8 mouse cellular contexts compared by ENCODE assay signal in the genomic region with DNA sequence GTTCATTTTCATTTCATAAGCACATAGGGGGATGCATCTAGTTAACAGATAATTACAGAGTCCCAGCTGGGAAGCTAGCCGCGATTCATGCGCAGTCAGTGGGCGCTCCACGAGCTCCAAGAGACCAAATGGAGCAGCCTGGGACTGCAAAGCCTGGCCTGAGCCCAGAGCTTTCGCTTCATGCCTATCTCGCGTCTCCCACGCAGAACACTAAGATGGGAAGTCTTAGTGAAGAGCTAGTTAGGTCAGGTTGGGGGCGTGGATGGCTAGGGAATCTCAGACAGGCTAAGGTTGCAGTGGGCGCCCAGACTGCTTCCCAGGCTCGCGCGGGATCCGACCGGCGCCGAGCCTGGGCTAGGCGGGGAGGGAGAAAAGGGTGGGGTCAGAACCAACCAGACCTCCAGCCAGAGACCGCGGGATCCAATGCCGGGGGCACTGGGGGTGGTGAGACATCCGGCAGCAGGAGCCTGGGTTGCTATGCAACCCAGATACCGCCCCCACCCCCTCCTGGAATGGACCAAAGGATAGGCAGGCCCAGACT. TPM values are rescaled to one million over a fixed set of nuclear protein-coding genes. Genes with fewer than 3 reads are reported as not detected.
DNase-seq lines count a peak whose midpoint lies in the region; ATAC-seq and TF ChIP-seq lines count a peak whose summit lies in the region.

No protein-coding gene starts in this region.

- peaks cover 22% of the 10 kb centered on the region for H3K27me3 ChIP-seq in kidney, embryonic 16.5 days (ENCODE audit: insufficient read depth, low read length)
- H3K27me3 ChIP-seq in embryonic facial prominence, embryonic 10.5 days (replicated peaks; ENCODE audit: low read depth, poor library complexity, severe bottlenecking): peaks cover 71% of the 10 kb centered on the region
- H3K27me3 ChIP-seq in heart, adult 2 months (ENCODE audit: control insufficient read depth, insufficient read depth, low read length): no peaks in the 10 kb centered on the region
- peaks cover 74% of the 10 kb centered on the region for H3K27me3 ChIP-seq in liver, embryonic 13.5 days

- no peaks in the 10 kb centered on the region for H3K79me2 ChIP-seq in heart, adult 2 months (replicated peaks; ENCODE audit: control insufficient read depth, insufficient read depth, low read length)

- H3K9ac ChIP-seq in kidney, embryonic 16.5 days (replicated peaks; ENCODE audit: low read length): peak overlapping the region; percentile 45
- peak overlapping the region; percentile 23 for H3K9ac ChIP-seq in heart, adult 2 months (ENCODE audit: low read depth, low read length)
- no peak overlapping the region for H3K9ac ChIP-seq in liver, embryonic 13.5 days

- H3K4me3 ChIP-seq in kidney, embryonic 16.5 days (ENCODE audit: low read length): peak overlapping the region; percentile 70
- peak overlapping the region; percentile 73 for H3K4me3 ChIP-seq in embryonic facial prominence, embryonic 10.5 days
- H3K4me3 ChIP-seq in heart, adult 2 months: peak overlapping the region; percentile 49
- H3K4me3 ChIP-seq in liver, embryonic 13.5 days (replicated peaks): peak overlapping the region; percentile 53

- intact Hi-C loops in heart, adult 2 months (cut with DNase I): loop anchor here (2.0 kb wide), 1 partner anchor 232 kb away; no protein-coding TSS in a partner anchor

- TF ChIP-seq CTCF in heart, adult 2 months (IDR thresholded peaks at IDR 0.05): no peak

- DNase-seq in kidney, adult 11 months: no peak
- peak; percentile 71 for DNase-seq in embryonic facial prominence, embryonic 10.5 days (ENCODE audit: low spot score)
- DNase-seq in heart, adult 2 months: peak; percentile 59 to 65
- peak; percentile 5 to 55 for DNase-seq in kidney, postnatal 25 days
- DNase-seq in liver, embryonic 13.5 days: no peak
- peak; percentile 30 to 53 for DNase-seq in natural killer cell, adult 2 months (ENCODE audit: low spot score in 2 of 2)
- DNase-seq in thymus, postnatal 36 days: peak; percentile 63 to 77

- ATAC-seq in kidney, embryonic 16.5 days (ENCODE audit: low FRiP score, low TSS enrichment): peak; percentile 49; the same call in 1 of the 2 replicates
- ATAC-seq in liver, embryonic 13.5 days (ENCODE audit: low read depth): peak; percentile 26; the same call in 1 of the 2 replicates

- no peak for TF ChIP-seq POLR2A in heart, adult 2 months (IDR thresholded peaks at IDR 0.05; ENCODE audit: insufficient read depth, low read depth, low read length)

- no peaks in the 10 kb centered on the region for H3K36me3 ChIP-seq in kidney, embryonic 16.5 days (ENCODE audit: insufficient read depth, low read length)
- H3K36me3 ChIP-seq in embryonic facial prominence, embryonic 10.5 days (replicated peaks): peaks cover 9% of the 10 kb centered on the region
- no peaks in the 10 kb centered on the region for H3K36me3 ChIP-seq in heart, adult 2 months (ENCODE audit: control insufficient read depth, insufficient read depth, low read length)
- H3K36me3 ChIP-seq in liver, embryonic 13.5 days: no peaks in the 10 kb centered on the region

- H3K4me2 ChIP-seq in kidney, embryonic 16.5 days (replicated peaks; ENCODE audit: low read depth, low read length): peak overlapping the region; percentile 94
- peak overlapping the region; percentile 66 for H3K4me2 ChIP-seq in liver, embryonic 13.5 days

- H3K4me1 ChIP-seq in kidney, embryonic 16.5 days (ENCODE audit: insufficient read depth, low read length): peaks cover 48% of the 10 kb centered on the region
- peaks cover 77% of the 10 kb centered on the region for H3K4me1 ChIP-seq in embryonic facial prominence, embryonic 10.5 days
- no peaks in the 10 kb centered on the region for H3K4me1 ChIP-seq in heart, adult 2 months (ENCODE audit: control insufficient read depth, insufficient read depth, low read length)
- peaks cover 19% of the 10 kb centered on the region for H3K4me1 ChIP-seq in liver, embryonic 13.5 days (replicated peaks)

- TF ChIP-seq EP300 in heart, adult 2 months (IDR thresholded peaks at IDR 0.05; ENCODE audit: insufficient read depth, low read depth, low read length): no peak

- WGBS in kidney, embryonic 16.5 days: 3% methylated on average over 22 of the region's 24 CpGs
- WGBS in embryonic facial prominence, embryonic 10.5 days: under 1% methylated on average over 24 of the region's 24 CpGs
- 1% methylated on average over 24 of the region's 24 CpGs for WGBS in heart, adult 2 months
- WGBS in liver, embryonic 13.5 days (ENCODE audit: insufficient replicate concordance): 1% methylated on average over 24 of the region's 24 CpGs

- H3K9me3 ChIP-seq in kidney, embryonic 16.5 days (ENCODE audit: low read length): no peaks in the 10 kb centered on the region
- H3K9me3 ChIP-seq in embryonic facial prominence, embryonic 10.5 days: no peaks in the 10 kb centered on the region
- no peaks in the 10 kb centered on the region for H3K9me3 ChIP-seq in liver, embryonic 13.5 days (replicated peaks)

- H3K27ac ChIP-seq in kidney, embryonic 16.5 days (ENCODE audit: low read length): no peak overlapping the region; the same call in 1 of the 2 replicates
- peak overlapping the region; percentile 88 for H3K27ac ChIP-seq in embryonic facial prominence, embryonic 10.5 days (replicated peaks)
- peak overlapping the region; percentile 70 for H3K27ac ChIP-seq in heart, adult 2 months
- H3K27ac ChIP-seq in liver, embryonic 13.5 days: no peak overlapping the region

RNA-seq across cellular contexts. Expression of gene Cxcr4, which starts 0.9 kb away (rescaled TPM):
- 8.7 and 9.0 TPM in 2 replicates for polyA plus RNA-seq in kidney, embryonic 16.5 days (2015; fragmentation: Nextera tagmentation; extraction: Ambion mirVana)
- polyA plus RNA-seq in embryonic facial prominence, embryonic 10.5 days (2016; fragmentation: Nextera tagmentation; extraction: Ambion mirVana): 4.8 and 6.0 TPM in 2 replicates
- total RNA-seq in heart, adult 2 months (2021): 1 to 10 TPM; 7.0 to 7.8 TPM
- 28.4 and 29.8 TPM in 2 replicates for polyA plus RNA-seq in heart, adult 2 months (2012; rRNA removed)
- polyA plus RNA-seq in liver, embryonic 13.5 days (2015; fragmentation: Nextera tagmentation; extraction: Ambion mirVana): 1.00 and 1.0 TPM in 2 replicates

Comparison
In these comparisons a context has a peak if more than half of its experiments do, and no peak if none do; other contexts are left out.
1. DNase-seq: peak in embryonic facial prominence, embryonic 10.5 days (single experiment), heart, adult 2 months (2 of 2), kidney, postnatal 25 days (2 of 2), natural killer cell, adult 2 months (2 of 2) and thymus, postnatal 36 days (2 of 2); none in kidney, adult 11 months (single experiment) and liver, embryonic 13.5 days (single experiment).
2. H3K27ac ChIP-seq: peak in embryonic facial prominence, embryonic 10.5 days (single experiment) and heart, adult 2 months (single experiment); none in kidney, embryonic 16.5 days (single experiment) and liver, embryonic 13.5 days (single experiment).
3. Peak in every context shown above with its lines, with median percentiles within 50 percentile points of each other: H3K4me3 ChIP-seq.